Mouse (Mus musculus) ES-CJ7 (cell line): ENCODE results near the gene Gm44973.
A peak's percentile ranks its signal among the peaks of the same experiment; 100 is the strongest.

Experiments used
- DNase-seq: peaks from one replicate; pipeline ENCODE4 v3.0.0; 2011; ENCODE audit warnings: low read depth, low spot score

Gene Gm44973

GRCm38 (mm10) chr7:5015118-5016001 is at the start of gene Gm44973:
TSS of gene Gm44973 (plus strand) at chr7:5015496.
- DNase-seq, result peak; percentile 95

DNA sequence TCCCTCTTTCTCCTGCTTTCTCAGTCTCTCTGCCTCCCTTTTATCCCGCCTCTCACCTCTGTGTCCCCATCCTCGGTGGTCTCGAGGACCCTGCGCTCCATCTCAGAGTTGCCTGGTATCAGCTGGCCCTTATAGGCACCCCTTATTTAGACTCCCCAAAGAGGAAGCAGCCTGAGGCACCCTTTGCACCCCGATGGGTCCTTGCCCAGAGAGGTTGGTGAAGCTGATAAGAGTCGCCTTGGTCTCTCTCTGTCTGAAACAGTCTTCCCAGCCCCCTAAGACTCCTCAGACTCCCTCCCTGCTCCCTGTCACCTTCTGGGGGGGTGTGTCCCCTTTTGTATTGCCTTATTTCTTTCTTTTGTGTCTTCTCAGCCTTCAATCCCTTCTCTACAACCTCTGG is 44.2 kb upstream of the Gm44973 start, which contains the start of gene Sbk3:
Gene Sbk3 (minus strand): TSS at position 101 of the 400 bp plus-strand sequence.
- no peak for DNase-seq

DNA sequence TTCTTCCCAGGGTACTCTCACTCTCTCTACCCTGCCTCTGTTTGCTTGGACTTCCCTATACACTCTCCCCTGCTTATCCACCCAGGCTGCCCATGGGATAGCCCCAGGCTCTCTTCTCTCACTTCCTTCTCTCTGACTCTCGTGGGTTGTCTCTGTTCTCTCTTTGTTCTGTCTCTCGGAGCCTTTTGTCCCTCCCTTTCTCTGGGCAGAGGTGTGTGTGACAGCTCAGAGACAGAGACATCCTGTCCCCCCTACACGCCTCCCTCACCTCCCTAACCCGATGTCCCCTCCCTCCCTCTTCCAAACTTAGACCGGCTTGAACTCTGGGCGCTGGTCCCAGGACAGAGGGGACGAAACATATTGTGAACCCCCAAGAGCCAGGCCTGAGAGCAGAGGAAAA is 43.6 kb upstream of the Gm44973 start:
- DNase-seq, result no peak

DNA sequence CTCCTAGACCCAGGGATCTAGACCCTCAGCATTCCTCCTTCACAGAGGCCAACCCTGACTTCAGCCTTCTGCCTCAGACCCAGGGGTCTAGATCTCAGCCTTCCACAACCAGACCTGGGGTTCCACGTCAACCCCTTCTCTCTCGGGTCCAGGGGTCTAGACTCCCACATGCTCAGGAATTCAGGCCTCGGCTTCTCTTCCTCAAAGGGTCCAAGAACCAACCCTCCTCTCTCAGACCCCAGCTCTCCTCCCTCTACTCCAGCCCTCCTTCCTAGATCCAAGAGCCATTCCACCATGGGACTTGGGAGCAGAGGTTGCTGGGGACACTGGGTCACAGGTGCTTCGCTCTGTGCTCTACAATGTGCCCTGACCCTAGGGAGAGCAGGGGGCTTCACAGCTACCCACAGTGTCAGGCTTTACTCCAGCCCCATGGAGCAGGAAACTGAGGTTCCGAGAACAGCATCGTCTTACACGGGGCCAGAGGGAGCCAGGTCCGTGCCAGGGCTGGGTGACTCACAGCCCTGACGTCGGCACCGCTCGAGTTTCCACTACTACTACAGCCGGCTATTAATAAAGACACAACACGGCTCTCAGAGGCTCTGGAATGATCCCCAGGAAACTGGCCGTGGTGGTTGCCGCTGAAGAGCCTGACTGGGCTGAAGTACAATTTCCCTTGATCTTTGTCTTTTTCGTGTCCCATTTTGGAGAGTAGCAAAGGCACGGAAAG is 42.8 kb upstream of the Gm44973 start:
- DNase-seq, result no peak

DNA sequence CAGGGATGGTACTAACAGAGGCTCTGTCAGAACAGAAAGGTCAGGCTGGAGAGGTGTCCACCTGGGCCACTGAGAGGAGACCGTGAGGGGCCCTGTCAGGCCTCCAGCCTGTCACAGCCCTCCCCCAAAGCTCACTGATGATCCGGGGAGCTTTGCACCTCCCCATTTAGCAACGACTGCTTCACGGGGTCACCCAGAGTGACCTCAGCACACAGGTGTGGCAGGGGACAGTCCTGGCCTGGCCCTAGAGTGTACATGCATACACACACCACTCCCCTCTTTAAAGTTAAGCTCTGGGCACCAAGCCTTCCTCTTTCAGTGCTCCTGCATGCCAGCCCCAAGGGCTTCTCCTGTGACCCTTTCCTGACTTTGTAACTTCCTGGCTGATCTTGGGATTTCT is 39.8 kb upstream of the Gm44973 start:
- DNase-seq, result no peak

GRCm38 (mm10) chr7:4976832-4977231 is 38.5 kb upstream of the Gm44973 start:
- DNase-seq, result peak; percentile 62

GRCm38 (mm10) chr7:4988250-4988649 is 27.0 kb upstream of the Gm44973 start:
- no peak for DNase-seq

GRCm38 (mm10) chr7:4993347-4993998 is 21.8 kb upstream of the Gm44973 start:
- no peak for DNase-seq

GRCm38 (mm10) chr7:4993999-4994788 is 21.1 kb upstream of the Gm44973 start:
- no peak for DNase-seq

DNA sequence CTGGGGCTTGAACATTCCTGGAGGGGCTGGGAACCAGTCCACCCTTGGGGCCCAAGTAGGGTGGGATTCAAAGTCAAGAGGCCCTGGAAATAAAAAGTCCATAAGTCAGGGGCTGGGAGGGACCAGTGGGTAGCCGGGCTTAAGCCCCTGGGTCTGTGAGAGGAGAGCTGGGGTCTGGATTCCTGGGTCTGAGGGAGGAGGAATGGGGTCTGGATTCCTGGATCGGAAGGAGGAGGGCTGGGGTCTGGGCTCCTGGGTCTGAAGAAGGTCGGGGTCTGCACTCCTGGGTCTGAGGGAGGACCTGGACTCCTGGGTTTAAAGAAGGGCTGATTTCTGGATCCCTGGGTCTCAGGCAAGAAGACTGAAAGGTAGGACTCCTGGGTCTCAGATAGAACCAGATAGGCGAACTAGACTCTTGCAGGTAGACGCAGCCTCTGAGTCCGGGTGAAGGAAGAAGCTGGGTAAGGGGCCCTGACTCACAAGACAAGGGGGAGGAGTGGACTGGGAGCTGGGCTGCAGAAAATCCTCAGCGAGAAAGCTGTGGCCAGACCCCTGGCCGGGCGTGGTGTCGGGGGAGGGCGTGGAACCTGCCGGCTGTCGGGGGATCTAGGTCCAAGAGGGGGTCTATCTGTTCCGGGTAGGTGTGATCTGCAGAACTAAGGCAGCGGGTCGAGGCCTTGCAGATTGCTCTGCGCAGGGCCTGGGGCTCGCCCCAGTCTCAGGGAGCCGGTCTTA is 19.9 kb upstream of the Gm44973 start:
- no peak for DNase-seq

DNA sequence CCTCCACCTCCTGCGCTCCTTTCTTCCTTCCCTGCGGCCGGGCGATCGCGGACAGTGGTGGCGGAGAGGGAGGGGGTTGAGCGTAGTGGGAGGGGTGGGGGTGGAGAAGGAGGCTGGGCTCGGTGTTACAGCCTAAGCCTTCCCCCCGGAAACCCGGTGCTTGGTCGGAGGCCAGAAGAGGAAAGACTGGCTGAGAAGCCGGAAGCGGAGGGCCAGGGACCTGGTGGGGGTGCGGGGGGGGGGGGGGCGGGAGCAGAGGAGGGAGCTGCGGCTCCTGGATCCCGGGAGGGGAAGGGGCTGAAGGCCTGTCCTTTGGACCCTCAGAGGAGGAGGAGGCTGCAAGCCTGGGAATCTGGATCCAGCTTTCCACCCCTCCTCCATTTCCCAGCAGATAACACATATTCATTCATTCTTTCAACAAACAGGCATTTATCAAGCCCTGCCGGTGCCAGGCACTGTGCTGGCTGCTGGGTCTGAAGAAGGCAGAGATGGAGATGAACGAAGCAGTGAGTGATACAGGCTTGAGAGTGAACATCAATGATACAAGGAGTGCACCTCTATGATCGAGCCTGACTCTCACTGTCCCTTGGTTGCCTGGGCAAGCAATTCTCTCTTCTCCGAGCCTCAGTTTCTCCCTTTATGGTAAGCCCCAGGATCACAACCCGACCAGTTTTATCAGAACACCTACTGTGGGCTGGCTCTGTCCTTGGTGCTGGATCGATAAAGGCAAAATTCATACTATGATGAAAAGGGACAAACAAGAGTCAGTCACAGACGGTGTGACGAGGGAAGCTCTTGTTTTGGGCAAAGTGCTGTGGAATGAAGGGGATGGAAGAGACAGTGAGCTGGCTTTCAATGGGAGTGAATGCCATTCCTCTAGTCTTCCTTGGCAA is 19.0 kb upstream of the Gm44973 start, which contains the start of gene Zfp579:
Gene Zfp579 (minus strand): TSS at position 156 of the 893 bp plus-strand sequence.
- DNase-seq, result peak; percentile 89

DNA sequence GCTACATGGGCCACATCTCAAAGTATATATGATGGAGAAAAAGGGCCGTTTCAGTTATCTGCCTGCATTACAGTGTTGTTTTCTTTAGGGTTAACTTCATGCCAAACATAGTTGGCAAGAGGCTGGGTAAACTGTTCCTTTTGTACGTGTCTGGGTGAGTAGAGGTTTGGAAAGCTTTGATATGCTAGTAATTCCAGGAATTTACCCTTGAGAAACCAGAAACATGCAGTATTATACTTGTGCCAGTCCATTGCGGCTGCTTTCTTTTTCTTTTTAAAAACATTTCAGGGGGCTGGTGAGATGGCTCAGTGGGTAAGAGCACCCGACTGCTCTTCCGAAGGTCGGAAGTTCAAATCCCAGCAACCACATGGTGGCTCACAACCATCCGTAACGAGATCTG is 18.4 kb upstream of the Gm44973 start:
- DNase-seq, result no peak

DNA sequence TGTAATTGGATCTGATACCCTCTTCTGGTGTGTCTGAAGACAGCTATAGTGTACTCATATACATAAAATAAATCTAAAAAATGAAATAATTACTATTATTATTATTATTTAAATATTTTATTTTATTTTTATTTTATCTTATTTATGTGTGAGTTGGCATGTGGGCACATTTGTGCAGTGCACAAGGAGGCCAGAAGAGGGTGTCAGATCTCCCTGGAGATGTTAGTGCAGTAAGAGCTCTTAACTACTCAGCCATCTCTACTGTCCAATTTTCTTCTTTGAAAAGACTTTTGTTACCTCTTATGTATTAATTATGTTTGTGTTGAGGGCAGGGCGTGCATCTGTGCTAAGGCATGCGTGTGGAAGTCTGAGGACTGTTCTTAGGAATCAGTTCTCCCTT is 15.4 kb upstream of the Gm44973 start:
- no peak for DNase-seq

DNA sequence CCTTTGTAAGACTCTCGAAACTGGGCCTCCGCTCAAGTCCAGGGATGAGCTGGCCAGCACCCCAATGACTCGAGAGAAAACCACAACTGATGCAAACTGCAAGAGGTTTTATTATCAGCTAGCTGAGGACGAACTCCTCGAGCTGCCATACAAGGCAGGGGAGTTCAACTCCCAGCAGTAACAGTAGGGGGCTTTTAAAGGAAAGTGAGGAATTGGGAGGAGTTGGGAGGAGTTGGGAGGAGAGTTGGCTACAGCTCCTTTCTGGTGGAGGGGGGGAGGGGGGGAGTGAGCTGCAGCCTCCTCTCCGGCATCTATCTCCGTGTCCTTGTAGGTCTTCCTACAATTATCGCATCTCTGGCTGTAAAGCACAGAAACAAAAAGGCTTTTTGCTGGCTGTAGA is 12.4 kb upstream of the Gm44973 start:
- peak; percentile 56 for DNase-seq

GRCm38 (mm10) chr7:5008229-5008628 is 7.1 kb upstream of the Gm44973 start:
- DNase-seq, result peak; percentile 68

GRCm38 (mm10) chr7:5012681-5013513 is 2.4 kb upstream of the Gm44973 start:
- peak; percentile 94 for DNase-seq

- peak; percentile 97 for DNase-seq
Measured at GRCm38 (mm10) chr7:5014251-5015117, 812 bp upstream of the Gm44973 start, which contains the start of the genes Zfp524 and Fiz1. TSS of gene Zfp524 (plus strand) at chr7:5014415. TSS of gene Fiz1 (minus strand) at chr7:5014697.

DNA sequence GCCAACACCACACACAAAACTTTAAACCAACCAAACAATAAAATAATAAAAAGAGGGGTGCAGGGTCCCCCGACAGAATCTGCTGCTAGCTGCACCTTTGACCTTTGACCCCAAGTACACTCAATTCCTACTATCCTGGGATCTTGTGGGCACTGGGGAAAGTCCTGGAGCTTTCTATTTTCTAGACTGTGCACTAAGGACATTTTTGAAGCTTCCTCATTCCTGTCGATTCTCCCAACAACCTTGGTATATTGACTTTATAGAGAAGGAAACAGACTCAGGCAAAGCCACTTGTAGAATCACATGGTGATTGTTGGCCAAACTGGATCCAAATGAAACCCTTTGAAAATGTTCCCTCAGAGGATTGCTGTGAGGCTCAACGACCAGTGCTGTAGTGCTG is 761 bp downstream of the Gm44973 start:
- no peak for DNase-seq
